Mouse (Mus musculus): ENCODE measurements around the gene Nle1. TPM values are rescaled to one million over a fixed set of nuclear protein-coding genes. Genes with fewer than 3 reads are reported as not detected.
A peak's percentile ranks its signal among the peaks of the same experiment; 100 is the strongest.

The Nle1 gene
- total and polyA plus RNA-seq, 3 experiments = 97.3 to 103 TPM; not detected in 1

DNA sequence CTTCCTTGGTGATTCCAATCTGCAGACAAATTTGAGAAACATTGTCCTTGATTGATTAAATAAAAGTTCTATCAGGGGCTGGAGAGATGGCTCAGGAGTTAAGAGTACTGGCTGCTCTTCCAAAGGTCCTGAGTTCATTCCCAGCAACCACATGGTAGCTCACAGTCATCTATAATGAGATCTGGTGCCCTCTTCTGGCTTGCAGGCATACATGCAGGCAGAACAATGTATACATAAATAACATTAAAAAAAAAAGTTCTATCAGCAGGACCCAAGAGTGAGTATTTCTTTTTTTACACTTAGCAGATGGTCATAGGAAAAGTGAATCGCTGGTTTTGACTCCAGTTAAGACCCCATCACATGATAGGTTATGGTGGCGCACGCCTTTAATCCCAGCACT, 21.7 kb downstream of the Nle1 start:
- Histone ChIP-seq H3K27ac (ENCODE audit: control insufficient read depth, low read depth, low read length) (no peak overlapping the region), H3K27me3 (ENCODE audit: control insufficient read depth in 1 of 2, insufficient read depth in 2 of 2, low read length in 2 of 2) (no peaks in the 10 kb centered on the region), H3K9ac (ENCODE audit: control insufficient read depth, low read depth, low read length, poor library complexity, severe bottlenecking) (no peak overlapping the region), H3K36me3 (ENCODE audit: control insufficient read depth in 1 of 2, insufficient read depth in 2 of 2, low read length in 2 of 2) (peaks cover 1 to 8% of the 10 kb centered on the region in 2 experiments; a peak in 3 of 4 replicates), H3K4me1 (ENCODE audit: control insufficient read depth in 1 of 2, insufficient read depth in 2 of 2, low read length in 2 of 2) (peaks cover 6 to 10% of the 10 kb centered on the region in 2 experiments; a peak in 3 of 4 replicates), H3K79me2 (ENCODE audit: control insufficient read depth, insufficient read depth, low read length, poor library complexity) (peaks cover 9% of the 10 kb centered on the region), H3K4me3 (ENCODE audit: control insufficient read depth in 1 of 2, insufficient read depth in 1 of 2, low read depth in 2 of 2, low read length in 2 of 2) (no peak overlapping the region), H3K9me3 (replicated peaks; ENCODE audit: insufficient read depth, low read length) (no peaks in the 10 kb centered on the region)
- TF ChIP-seq UBTF (IDR thresholded peaks at IDR 0.05; ENCODE audit: borderline replicate concordance, insufficient read depth, low read depth, low read length) (no peak), POLR2AphosphoS2 (IDR thresholded peaks at IDR 0.05; ENCODE audit: low read length) (no peak), SIN3A (IDR thresholded peaks at IDR 0.05; ENCODE audit: low read length) (peak; percentile 48), BHLHE40 (IDR thresholded peaks at IDR 0.05; ENCODE audit: borderline replicate concordance, low read depth, low read length) (no peak), ZKSCAN1 (IDR thresholded peaks at IDR 0.05; ENCODE audit: low read depth, low read length) (no peak), TCF12 (IDR thresholded peaks at IDR 0.05; ENCODE audit: low read depth, low read length) (no peak), MYC (IDR thresholded peaks at IDR 0.05; ENCODE audit: low read depth, low read length) (peak; percentile 94), RAD21 (IDR thresholded peaks at IDR 0.05; ENCODE audit: low read depth, low read length) (peak; percentile 68), MYB (IDR thresholded peaks at IDR 0.05; ENCODE audit: low read depth, low read length) (no peak), MXI1 (IDR thresholded peaks at IDR 0.05; ENCODE audit: low read depth, low read length) (0 out of 2 replicates have a peak, but pooled peaks have one; percentile 27), ZNF384 (IDR thresholded peaks at IDR 0.05; ENCODE audit: low read depth, low read length) (peak; percentile 83), MAFK (IDR thresholded peaks at IDR 0.05; ENCODE audit: borderline replicate concordance, low read depth, low read length) (no peak), CHD1 (IDR thresholded peaks at IDR 0.05; ENCODE audit: low read depth, low read length) (no peak), CTCF (IDR thresholded peaks at IDR 0.05 in 2 of 3, conservative IDR thresholded peaks at IDR 0.05 in 1 of 3; ENCODE audit: control insufficient read depth in 1 of 3, insufficient read depth in 1 of 3, low read depth in 2 of 3, low read length in 3 of 3, poor library complexity in 1 of 3, severe bottlenecking in 1 of 3) (peak in 2 of 3 experiments; percentile 59 to 72; a peak in 5 of 6 replicates), ZC3H11A (IDR thresholded peaks at IDR 0.05; ENCODE audit: low read depth, low read length) (peak; percentile 83), ZMIZ1 (IDR thresholded peaks at IDR 0.05; ENCODE audit: low read depth, low read length) (no peak), MAX (IDR thresholded peaks at IDR 0.05; ENCODE audit: low read length) (peak; percentile 40; the same call in 1 of the 2 replicates), SMC3 (IDR thresholded peaks at IDR 0.05; ENCODE audit: low read depth, low read length) (peak; percentile 86)
- peak; percentile 62 for DNase-seq (ENCODE audit: low read depth, low spot score)

GRCm38 (mm10) chr11:82883180-82883579, 25.0 kb downstream of the Nle1 start:
- H3K27ac ChIP-seq (ENCODE audit: control insufficient read depth, low read depth, low read length) = no peak overlapping the region
- no peak for DNase-seq (ENCODE audit: low read depth, low spot score)
- peaks cover 0 to under 1% of the 10 kb centered on the region in 2 experiments; a peak in 1 of 4 replicates for H3K4me1 ChIP-seq (ENCODE audit: control insufficient read depth in 1 of 2, insufficient read depth in 2 of 2, low read length in 2 of 2)
- peaks cover 0 to 1% of the 10 kb centered on the region in 2 experiments; a peak in 1 of 4 replicates for H3K36me3 ChIP-seq (ENCODE audit: control insufficient read depth in 1 of 2, insufficient read depth in 2 of 2, low read length in 2 of 2)
- no peaks in the 10 kb centered on the region for H3K79me2 ChIP-seq (ENCODE audit: control insufficient read depth, insufficient read depth, low read length, poor library complexity)
- no peak overlapping the region for H3K4me3 ChIP-seq (ENCODE audit: control insufficient read depth in 1 of 2, insufficient read depth in 1 of 2, low read depth in 2 of 2, low read length in 2 of 2)
- no peaks in the 10 kb centered on the region for H3K9me3 ChIP-seq (replicated peaks; ENCODE audit: insufficient read depth, low read length)
- no peaks in the 10 kb centered on the region for H3K27me3 ChIP-seq (ENCODE audit: control insufficient read depth in 1 of 2, insufficient read depth in 2 of 2, low read length in 2 of 2)
- TF ChIP-seq HCFC1 (IDR thresholded peaks at IDR 0.05; ENCODE audit: low read depth, low read length) (no peak), GATA1 (IDR thresholded peaks at IDR 0.05; ENCODE audit: low read depth, low read length) (no peak), JUND (IDR thresholded peaks at IDR 0.05; ENCODE audit: low read depth, low read length) (no peak), EP300 (IDR thresholded peaks at IDR 0.05; ENCODE audit: low read depth in 1 of 2, low read length in 2 of 2) (no peak), E2F4 (IDR thresholded peaks at IDR 0.05; ENCODE audit: borderline replicate concordance, low read depth, low read length) (no peak), SMC3 (IDR thresholded peaks at IDR 0.05; ENCODE audit: low read depth, low read length) (no peak)
- H3K9ac ChIP-seq (ENCODE audit: control insufficient read depth, low read depth, low read length, poor library complexity, severe bottlenecking) = no peak overlapping the region

Measured in MEL (cell line).